Mouse (Mus musculus): Measurements from ENCODE around the gene Nrxn2.

GRCm38 (mm10) chr19:6462841-6463240, 44.3 kb downstream of the Nrxn2 start:
- TF ChIP-seq CTCF (IDR thresholded peaks at IDR 0.05; ENCODE audit: insufficient read depth, low read length) (no peak), POLR2A (IDR thresholded peaks at IDR 0.05; ENCODE audit: borderline replicate concordance, extremely low read depth, low read depth, low read length) (no peak)

Data from lung, adult 2 months (tissue).